In the genomic region with DNA sequence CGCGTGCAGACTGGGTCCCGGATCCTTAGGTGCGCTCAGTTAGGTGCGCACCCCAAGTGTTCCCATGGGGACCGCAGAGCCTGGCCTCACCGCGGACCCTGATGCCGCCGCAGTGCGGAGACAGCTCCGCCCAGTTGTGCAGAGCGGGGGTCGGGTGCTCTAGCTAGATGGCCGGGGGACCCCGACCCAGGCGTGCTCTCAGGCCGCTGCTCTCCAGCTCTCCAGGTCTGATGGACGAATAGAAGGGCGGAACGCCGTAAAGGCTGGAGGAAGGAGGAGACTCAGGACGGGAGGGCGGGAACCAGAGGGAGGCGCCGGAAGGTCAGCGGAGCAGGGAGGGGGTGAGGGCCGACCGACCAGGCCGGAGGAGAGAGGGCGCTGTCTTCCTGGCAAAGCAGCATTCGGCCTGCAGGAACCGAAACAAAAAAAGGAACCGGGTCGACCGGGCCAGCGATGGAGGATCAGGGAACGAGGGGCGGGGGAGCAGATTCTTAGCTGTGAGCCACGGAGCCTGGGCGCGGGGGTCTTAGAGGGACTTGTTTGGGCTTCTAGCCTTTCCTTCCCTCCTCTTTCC, we compare ENCODE assay signal across 8 mouse cellular contexts. TPM values are rescaled to one million over a fixed set of nuclear protein-coding genes. Genes with fewer than 3 reads are reported as not detected.
DNase-seq lines count a peak whose midpoint lies in the region; ATAC-seq and TF ChIP-seq lines count a peak whose summit lies in the region.

Six1 (minus strand) TSS at position 220 of the 574 bp plus-strand sequence.

- H3K9ac ChIP-seq in hindbrain, embryonic 16.5 days (ENCODE audit: low read depth, low read length): no peak within 1 kb of the TSS
- H3K9ac ChIP-seq in liver, embryonic 11.5 days (ENCODE audit: low read depth, low read length): 0 out of 2 replicates have a peak within 1 kb of the TSS, but pooled peaks have one; percentile 36
- H3K9ac ChIP-seq in midbrain, postnatal 0 days (replicated peaks; ENCODE audit: low read length, poor library complexity, severe bottlenecking): no peak within 1 kb of the TSS

- no peak for DNase-seq in left cerebral cortex, adult 2 months (ENCODE audit: extremely low spot score in 1 of 2, low spot score in 2 of 2)
- DNase-seq in left cerebral cortex, adult 9 months (ENCODE audit: low spot score in 2 of 2): no peak
- DNase-seq in adrenal gland, postnatal 4 days (ENCODE audit: low spot score in 2 of 2): peak; percentile 58 to 65
- DNase-seq in gastrocnemius, postnatal 10 days: peak; percentile 87
- peak; percentile 80 for DNase-seq in liver, embryonic 11.5 days (ENCODE audit: low spot score)
- DNase-seq in midbrain, postnatal 0 days (ENCODE audit: low spot score): peak; percentile 17
- peak; percentile 89 for DNase-seq in urinary bladder, postnatal 14 days (ENCODE audit: low spot score)

- ATAC-seq in hindbrain, embryonic 16.5 days: peak; percentile 67
- ATAC-seq in liver, embryonic 11.5 days (replicated peaks; ENCODE audit: low FRiP score): peak; percentile 80
- 0 out of 2 replicates have a peak, but pooled peaks have one; percentile 34 for ATAC-seq in midbrain, postnatal 0 days (ENCODE audit: low FRiP score)

- H3K36me3 ChIP-seq in hindbrain, embryonic 16.5 days (ENCODE audit: control insufficient read depth, insufficient read depth, low read length): no peaks in the 10 kb centered on the region
- H3K36me3 ChIP-seq in liver, embryonic 11.5 days (ENCODE audit: control insufficient read depth, insufficient read depth, low read length): no peaks in the 10 kb centered on the region
- H3K36me3 ChIP-seq in midbrain, postnatal 0 days (ENCODE audit: insufficient read depth, low read length): no peaks in the 10 kb centered on the region

- H3K4me2 ChIP-seq in hindbrain, embryonic 16.5 days (ENCODE audit: low read length): peak within 1 kb of the TSS; percentile 58
- peak within 1 kb of the TSS; percentile 65 for H3K4me2 ChIP-seq in liver, embryonic 11.5 days
- peak within 1 kb of the TSS; percentile 47 for H3K4me2 ChIP-seq in midbrain, postnatal 0 days (ENCODE audit: low read depth, low read length, poor library complexity, severe bottlenecking)

- peak within 1 kb of the TSS; percentile 39 for H3K4me3 ChIP-seq in left cerebral cortex, adult 2 months
- H3K4me3 ChIP-seq in hindbrain, embryonic 16.5 days (ENCODE audit: low read length): peak within 1 kb of the TSS; percentile 42
- H3K4me3 ChIP-seq in liver, embryonic 11.5 days (ENCODE audit: low read depth, low read length): peak within 1 kb of the TSS; percentile 42
- H3K4me3 ChIP-seq in midbrain, postnatal 0 days (ENCODE audit: low read depth, low read length): peak within 1 kb of the TSS; percentile 29

- WGBS in hindbrain, embryonic 16.5 days: under 1% methylated on average over 42 of the region's 42 CpGs
- WGBS in liver, embryonic 11.5 days: under 1% methylated on average over 42 of the region's 42 CpGs
- WGBS in midbrain, postnatal 0 days: 1% methylated on average over 42 of the region's 42 CpGs

- H3K27ac ChIP-seq in left cerebral cortex, adult 2 months: no peak within 1 kb of the TSS
- H3K27ac ChIP-seq in hindbrain, embryonic 16.5 days (ENCODE audit: low read depth, low read length): no peak within 1 kb of the TSS
- no peak within 1 kb of the TSS for H3K27ac ChIP-seq in liver, embryonic 11.5 days (ENCODE audit: low read depth, low read length)
- H3K27ac ChIP-seq in midbrain, postnatal 0 days (ENCODE audit: low read depth, low read length): no peak within 1 kb of the TSS

- no peaks in the 10 kb centered on the region; the same call in 1 of the 2 replicates for H3K4me1 ChIP-seq in hindbrain, embryonic 16.5 days (ENCODE audit: control insufficient read depth, insufficient read depth, low read depth, low read length)
- peaks cover 2% of the 10 kb centered on the region; the same call in 1 of the 2 replicates for H3K4me1 ChIP-seq in liver, embryonic 11.5 days (replicated peaks; ENCODE audit: control insufficient read depth, insufficient read depth, low read length)
- no peaks in the 10 kb centered on the region for H3K4me1 ChIP-seq in midbrain, postnatal 0 days (ENCODE audit: insufficient read depth, low read length)

- H3K9me3 ChIP-seq in hindbrain, embryonic 16.5 days (ENCODE audit: control insufficient read depth, low read length): no peaks in the 10 kb centered on the region
- no peaks in the 10 kb centered on the region for H3K9me3 ChIP-seq in liver, embryonic 11.5 days (ENCODE audit: control insufficient read depth, low read length)
- H3K9me3 ChIP-seq in midbrain, postnatal 0 days (ENCODE audit: low read length): no peaks in the 10 kb centered on the region

- peaks cover 66% of the 10 kb centered on the region for H3K27me3 ChIP-seq in hindbrain, embryonic 16.5 days (replicated peaks; ENCODE audit: control insufficient read depth, insufficient read depth, low read length)
- peaks cover 75% of the 10 kb centered on the region for H3K27me3 ChIP-seq in liver, embryonic 11.5 days (replicated peaks; ENCODE audit: control insufficient read depth, insufficient read depth, low read length)
- peaks cover 80% of the 10 kb centered on the region for H3K27me3 ChIP-seq in midbrain, postnatal 0 days (ENCODE audit: insufficient read depth, low read length)

- TF ChIP-seq CTCF in left cerebral cortex, adult 2 months (IDR thresholded peaks at IDR 0.05): no peak; the same call in none of the 2 replicates
- peak; percentile 46 for TF ChIP-seq CTCF in midbrain, postnatal 0 days (IDR thresholded peaks at IDR 0.05)

- intact Hi-C loops in left cerebral cortex, adult 2 months (cut with DNase I): no loop called here

RNA-seq across cellular contexts. Expression of gene Six1, which starts in this region (rescaled TPM):
- under 1 TPM in 1 of 2 experiments, not detected in 1; 0.14 TPM for total RNA-seq in left cerebral cortex, adult 2 months (2021)
- total RNA-seq in adrenal gland, postnatal 4 days (2021): 1 to 10 TPM; 4.0 to 5.6 TPM
- total RNA-seq in gastrocnemius, postnatal 10 days (2021): 10 to 100 TPM; 38.1 to 44.1 TPM
- 0.58 and 1.5 TPM in 2 replicates for polyA plus RNA-seq in hindbrain, embryonic 16.5 days (2015; fragmentation: Nextera tagmentation; extraction: Ambion mirVana)
- polyA plus RNA-seq in liver, embryonic 11.5 days (2014; fragmentation: Nextera tagmentation; extraction: Ambion mirVana): 2.0 and 2.2 TPM in 2 replicates
- 0.44 and 1.3 TPM in 2 replicates for total RNA-seq in midbrain, postnatal 0 days (2014; rRNA removed)
- polyA plus RNA-seq in midbrain, postnatal 0 days (2015; fragmentation: Nextera tagmentation; extraction: Ambion mirVana): 0.55 and 0.68 TPM in 2 replicates

Comparison
In these comparisons a context has a peak if more than half of its experiments do, and no peak if none do; other contexts are left out.
1. RNA of gene Six1 (total RNA-seq): 38.1 to 44.1 TPM in gastrocnemius, postnatal 10 days; 4.0 to 5.6 TPM in adrenal gland, postnatal 4 days, 0.44 to 1.3 TPM in midbrain, postnatal 0 days and 0.14 TPM in left cerebral cortex, adult 2 months; every median in the first group is over 4 times any median in the second.
2. DNase-seq: peak in adrenal gland, postnatal 4 days (2 of 2), gastrocnemius, postnatal 10 days (single experiment), liver, embryonic 11.5 days (single experiment), midbrain, postnatal 0 days (single experiment) and urinary bladder, postnatal 14 days (single experiment); none in left cerebral cortex, adult 2 months (0 of 2) and left cerebral cortex, adult 9 months (0 of 2).
3. Peak in every context shown above with its lines, with median percentiles within 50 percentile points of each other: H3K4me3 ChIP-seq, ATAC-seq and H3K4me2 ChIP-seq.